Mouse (Mus musculus): Measurements from ENCODE around the gene Ric8a. TPM values are rescaled to one million over a fixed set of nuclear protein-coding genes. Genes with fewer than 3 reads are reported as not detected.

Ric8a gene
- polyA plus RNA-seq, 1 experiment from 2014 or later: 60.4 TPM

- Histone ChIP-seq H3K27ac (ENCODE audit: low read depth, low read length) (no peak overlapping the region), H3K27me3 (ENCODE audit: control insufficient read depth, insufficient read depth, low read length) (no peaks in the 10 kb centered on the region), H3K4me1 (ENCODE audit: control insufficient read depth, insufficient read depth, low read length) (0 out of 2 replicates have a peak, but pooled peaks cover 2% of the 10 kb centered on the region), H3K9me3 (ENCODE audit: control insufficient read depth, low read length) (no peaks in the 10 kb centered on the region), H3K9ac (ENCODE audit: low read length) (no peak overlapping the region), H3K4me2 (no peak overlapping the region), H3K36me3 (ENCODE audit: control insufficient read depth, insufficient read depth, low read length) (no peaks in the 10 kb centered on the region), H3K4me3 (ENCODE audit: low read depth, low read length) (no peak overlapping the region)
- DNase-seq (ENCODE audit: low spot score, missing footprints): no peak
- ATAC-seq (ENCODE audit: low FRiP score): no peak
- WGBS: 52% methylated on average over 7 of the region's 7 CpGs
These were observed 51.4 kb downstream of the Ric8a start for GRCm38 (mm10) chr7:140908181-140908580.

DNA sequence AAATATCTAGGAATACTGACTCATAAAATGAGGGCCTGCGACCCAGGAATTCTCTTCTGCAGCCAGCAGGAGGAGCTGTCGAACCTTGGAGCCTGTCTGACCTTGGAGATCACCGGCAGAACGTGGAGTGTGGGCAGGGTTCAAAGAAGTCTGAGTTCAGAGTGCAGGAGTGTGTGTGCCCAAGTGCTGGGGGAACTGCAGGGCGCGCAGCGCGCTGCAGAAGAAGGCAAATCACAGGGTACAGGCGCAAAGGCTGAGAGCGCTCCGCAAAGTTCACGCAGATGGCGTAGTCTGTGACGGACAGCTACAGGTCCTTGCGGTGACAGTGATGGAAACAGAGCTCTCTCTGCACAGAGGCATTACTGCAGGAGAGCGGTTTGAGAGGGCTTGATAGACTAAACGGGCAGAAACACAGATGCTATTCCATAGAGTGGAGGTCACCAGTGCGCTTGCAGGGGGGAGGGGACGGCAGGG lies 51.9 kb downstream of the Ric8a start:
- H3K9me3 ChIP-seq (ENCODE audit: control insufficient read depth, low read length): no peaks in the 10 kb centered on the region
- WGBS: 2% methylated on average over 19 of the region's 19 CpGs
- H3K36me3 ChIP-seq (ENCODE audit: control insufficient read depth, insufficient read depth, low read length): no peaks in the 10 kb centered on the region
- H3K27me3 ChIP-seq (ENCODE audit: control insufficient read depth, insufficient read depth, low read length): no peaks in the 10 kb centered on the region
- 0 out of 2 replicates have a peak, but pooled peaks cover 2% of the 10 kb centered on the region for H3K4me1 ChIP-seq (ENCODE audit: control insufficient read depth, insufficient read depth, low read length)
- no peak overlapping the region for H3K27ac ChIP-seq (ENCODE audit: low read depth, low read length)
- H3K4me3 ChIP-seq (ENCODE audit: low read depth, low read length): peak overlapping the region; percentile 31
- ATAC-seq (ENCODE audit: low FRiP score) (peak; percentile 88), DNase-seq (ENCODE audit: low spot score, missing footprints) (peak; percentile 95)
- peak overlapping the region; percentile 47 for H3K9ac ChIP-seq (ENCODE audit: low read length)
- H3K4me2 ChIP-seq: peak overlapping the region; percentile 64

GRCm38 (mm10) chr7:140912293-140912692 lies 55.5 kb downstream of the Ric8a start:
- H3K36me3 ChIP-seq (ENCODE audit: control insufficient read depth, insufficient read depth, low read length): no peaks in the 10 kb centered on the region
- H3K4me1 ChIP-seq (ENCODE audit: control insufficient read depth, insufficient read depth, low read length): 0 out of 2 replicates have a peak, but pooled peaks cover 2% of the 10 kb centered on the region
- no peak overlapping the region for H3K4me2 ChIP-seq
- DNase-seq (ENCODE audit: low spot score, missing footprints): no peak
- no peak overlapping the region for H3K27ac ChIP-seq (ENCODE audit: low read depth, low read length)
- no peaks in the 10 kb centered on the region for H3K9me3 ChIP-seq (ENCODE audit: control insufficient read depth, low read length)
- no peak overlapping the region for H3K9ac ChIP-seq (ENCODE audit: low read length)
- no peak overlapping the region for H3K4me3 ChIP-seq (ENCODE audit: low read depth, low read length)
- ATAC-seq (ENCODE audit: low FRiP score): no peak
- WGBS: 69% methylated on average over 3 of the region's 3 CpGs
- no peaks in the 10 kb centered on the region for H3K27me3 ChIP-seq (ENCODE audit: control insufficient read depth, insufficient read depth, low read length)

GRCm38 (mm10) chr7:140912846-140913482 lies 56.2 kb downstream of the Ric8a start:
- Histone ChIP-seq H3K4me1 (ENCODE audit: control insufficient read depth, insufficient read depth, low read length) (0 out of 2 replicates have a peak, but pooled peaks cover 2% of the 10 kb centered on the region), H3K27ac (ENCODE audit: low read depth, low read length) (no peak overlapping the region), H3K9me3 (ENCODE audit: control insufficient read depth, low read length) (no peaks in the 10 kb centered on the region), H3K27me3 (ENCODE audit: control insufficient read depth, insufficient read depth, low read length) (no peaks in the 10 kb centered on the region), H3K4me3 (ENCODE audit: low read depth, low read length) (no peak overlapping the region), H3K36me3 (ENCODE audit: control insufficient read depth, insufficient read depth, low read length) (no peaks in the 10 kb centered on the region), H3K4me2 (no peak overlapping the region), H3K9ac (ENCODE audit: low read length) (no peak overlapping the region)
- no peak for DNase-seq (ENCODE audit: low spot score, missing footprints)
- ATAC-seq (ENCODE audit: low FRiP score): no peak
- 76% methylated on average over 5 of the region's 5 CpGs for WGBS

Other genes starting within 250 kb of the Ric8a start
- gene Olfr61, start 228.0 kb upstream of the Ric8a start, polyA plus RNA-seq (2014; fragmentation: Nextera tagmentation; extraction: Ambion mirVana): not detected in 2 replicates
- not detected in 2 replicates for gene Olfr53, start 210.5 kb upstream of the Ric8a start, polyA plus RNA-seq (2014; fragmentation: Nextera tagmentation; extraction: Ambion mirVana)
- not detected in 2 replicates for gene Olfr539, start 197.0 kb upstream of the Ric8a start, polyA plus RNA-seq (2014; fragmentation: Nextera tagmentation; extraction: Ambion mirVana)
- gene Olfr45, start 175.0 kb upstream of the Ric8a start, polyA plus RNA-seq (2014; fragmentation: Nextera tagmentation; extraction: Ambion mirVana): not detected in 2 replicates
- gene Olfr541, start 159.7 kb upstream of the Ric8a start, polyA plus RNA-seq (2014; fragmentation: Nextera tagmentation; extraction: Ambion mirVana): not detected in 2 replicates
- not detected in 2 replicates for gene Cyp2e1, start 93.2 kb upstream of the Ric8a start, polyA plus RNA-seq (2014; fragmentation: Nextera tagmentation; extraction: Ambion mirVana)
- 0.12 TPM in 1 of 2 replicates, not detected in the other for gene Syce1, start 69.1 kb upstream of the Ric8a start, polyA plus RNA-seq (2014; fragmentation: Nextera tagmentation; extraction: Ambion mirVana)
- gene Zfp941, start 34.8 kb upstream of the Ric8a start, polyA plus RNA-seq (2014; fragmentation: Nextera tagmentation; extraction: Ambion mirVana): 5.4 and 7.1 TPM in 2 replicates
- gene Urah, start 21.9 kb upstream of the Ric8a start, polyA plus RNA-seq (2014; fragmentation: Nextera tagmentation; extraction: Ambion mirVana): not detected in 2 replicates
- gene Scgb1c1, start 11.4 kb upstream of the Ric8a start, polyA plus RNA-seq (2014; fragmentation: Nextera tagmentation; extraction: Ambion mirVana): not detected in 2 replicates
- gene Odf3, start 9.2 kb upstream of the Ric8a start, polyA plus RNA-seq (2014; fragmentation: Nextera tagmentation; extraction: Ambion mirVana): not detected in 2 replicates
- gene Gm45785, start 626 bp upstream of the Ric8a start, polyA plus RNA-seq (2014; fragmentation: Nextera tagmentation; extraction: Ambion mirVana): not detected in 2 replicates
- 23.9 and 25.3 TPM in 2 replicates for gene Bet1l, start 620 bp downstream of the Ric8a start, polyA plus RNA-seq (2014; fragmentation: Nextera tagmentation; extraction: Ambion mirVana)
- 173 and 182 TPM in 2 replicates for gene Psmd13, start 25.0 kb downstream of the Ric8a start, polyA plus RNA-seq (2014; fragmentation: Nextera tagmentation; extraction: Ambion mirVana)
- 18.4 and 21.6 TPM in 2 replicates for gene Sirt3, start 25.4 kb downstream of the Ric8a start, polyA plus RNA-seq (2014; fragmentation: Nextera tagmentation; extraction: Ambion mirVana)
- gene Cox8b, start 43.5 kb downstream of the Ric8a start, polyA plus RNA-seq (2014; fragmentation: Nextera tagmentation; extraction: Ambion mirVana): not detected in 2 replicates
- gene Nlrp6, start 63.9 kb downstream of the Ric8a start, polyA plus RNA-seq (2014; fragmentation: Nextera tagmentation; extraction: Ambion mirVana): 0.08 and 0.21 TPM in 2 replicates
- 10.2 and 12.5 TPM in 2 replicates for gene Pgghg, start 84.4 kb downstream of the Ric8a start, polyA plus RNA-seq (2014; fragmentation: Nextera tagmentation; extraction: Ambion mirVana)
- 0.20 TPM in 1 of 2 replicates, not detected in the other for gene Ifitm5, start 93.3 kb downstream of the Ric8a start, polyA plus RNA-seq (2014; fragmentation: Nextera tagmentation; extraction: Ambion mirVana)
- gene Gm45717, start 99.0 kb downstream of the Ric8a start, polyA plus RNA-seq (2014; fragmentation: Nextera tagmentation; extraction: Ambion mirVana): not detected in 2 replicates
- 198 and 207 TPM in 2 replicates for gene Ifitm2, start 99.0 kb downstream of the Ric8a start, polyA plus RNA-seq (2014; fragmentation: Nextera tagmentation; extraction: Ambion mirVana)
- gene Ifitm1, start 110.3 kb downstream of the Ric8a start, polyA plus RNA-seq (2014; fragmentation: Nextera tagmentation; extraction: Ambion mirVana): 8.0 and 9.5 TPM in 2 replicates
- 13.5 and 14.0 TPM in 2 replicates for gene Ifitm3, start 153.8 kb downstream of the Ric8a start, polyA plus RNA-seq (2014; fragmentation: Nextera tagmentation; extraction: Ambion mirVana)
- gene Ifitm6, start 161.0 kb downstream of the Ric8a start, polyA plus RNA-seq (2014; fragmentation: Nextera tagmentation; extraction: Ambion mirVana): not detected in 2 replicates
- not detected in 2 replicates for gene Gm17387, start 172.2 kb downstream of the Ric8a start, polyA plus RNA-seq (2014; fragmentation: Nextera tagmentation; extraction: Ambion mirVana)
- 18.8 and 19.5 TPM in 2 replicates for gene B4galnt4, start 204.1 kb downstream of the Ric8a start, polyA plus RNA-seq (2014; fragmentation: Nextera tagmentation; extraction: Ambion mirVana)
- gene Pkp3, start 221.3 kb downstream of the Ric8a start, polyA plus RNA-seq (2014; fragmentation: Nextera tagmentation; extraction: Ambion mirVana): 0.82 and 0.84 TPM in 2 replicates
- gene Sigirr, start 243.6 kb downstream of the Ric8a start, polyA plus RNA-seq (2014; fragmentation: Nextera tagmentation; extraction: Ambion mirVana): 1.2 and 1.8 TPM in 2 replicates